1 mouse cellular context compared by ENCODE assay signal in genomic region chr5:108065465-108066411, GRCm38 (mm10).
TF ChIP-seq lines count a peak whose summit lies in the region.

Gene Mtf2, plus strand, starts transcription at chr5:108065674.

TF ChIP-seq in MEL, 35 proteins besides CTCF, POLR2A, EP300 and RAD21 (continued from another document):
- TF ChIP-seq CHD2 (IDR thresholded peaks at IDR 0.05; ENCODE audit: low read length) (no peak), MYB (IDR thresholded peaks at IDR 0.05; ENCODE audit: low read depth, low read length) (peak; percentile 90), HCFC1 (IDR thresholded peaks at IDR 0.05; ENCODE audit: low read depth, low read length) (peak; percentile 86), ELF1 (IDR thresholded peaks at IDR 0.05; ENCODE audit: low read depth, low read length) (no peak; the same call in 1 of the 2 replicates), NELFE (IDR thresholded peaks at IDR 0.05; ENCODE audit: low read depth, low read length) (peak; percentile 99)
TF ChIP-seq in MEL: peak in this region for 21.
